Mouse (Mus musculus) heart, postnatal 0 days (tissue): ENCODE results near the gene Cyp2w1.
A peak's percentile ranks its signal among the peaks of the same experiment; 100 is the strongest.

Experiments
- CTCF ChIP-seq: IDR thresholded peaks from 2 replicates; pipeline ENCODE4 v1.5.1; 2016; ENCODE audit warnings: antibody characterized with exemption, control low read depth, low read depth
- EP300 ChIP-seq: IDR thresholded peaks from 2 replicates; pipeline ENCODE4 v1.6.1; 2016; ENCODE audit warnings: antibody characterized with exemption, low read depth

DNA sequence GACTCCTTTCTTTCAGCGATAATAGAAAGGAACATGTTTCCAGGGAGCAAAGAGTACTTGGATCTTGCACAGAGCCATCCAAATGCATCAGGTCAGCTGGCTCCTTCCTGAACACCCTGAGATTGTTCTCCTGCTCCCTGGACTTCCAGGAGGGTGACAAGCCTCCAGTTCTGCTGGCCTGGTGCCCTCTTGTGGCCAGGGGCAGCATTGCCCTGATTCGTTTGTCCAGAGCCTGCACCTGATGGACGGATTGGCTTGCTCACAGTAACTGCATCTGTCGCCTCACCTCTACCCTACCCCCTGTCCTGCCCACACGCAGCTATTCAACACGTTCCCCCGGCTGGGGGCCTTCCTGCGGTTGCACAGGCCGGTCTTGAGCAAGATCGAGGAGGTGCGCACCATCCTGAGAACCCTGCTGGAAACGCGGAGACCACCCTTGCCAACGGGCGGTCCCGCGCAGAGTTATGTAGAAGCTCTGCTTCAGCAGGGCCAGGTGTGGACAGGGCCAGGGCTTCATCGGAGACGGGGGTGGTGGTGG is 2.9 kb downstream of the Cyp2w1 start:
- TF ChIP-seq CTCF, result peak; percentile 97
- no peak for TF ChIP-seq EP300
